Mouse (Mus musculus): ENCODE data around the gene Tex2.
"Not testable (repeated sequence)": the region's sequence is repeated elsewhere in the genome, so short reads cannot be mapped to it uniquely, and the experiment has no call there.

Gene Tex2

DNA sequence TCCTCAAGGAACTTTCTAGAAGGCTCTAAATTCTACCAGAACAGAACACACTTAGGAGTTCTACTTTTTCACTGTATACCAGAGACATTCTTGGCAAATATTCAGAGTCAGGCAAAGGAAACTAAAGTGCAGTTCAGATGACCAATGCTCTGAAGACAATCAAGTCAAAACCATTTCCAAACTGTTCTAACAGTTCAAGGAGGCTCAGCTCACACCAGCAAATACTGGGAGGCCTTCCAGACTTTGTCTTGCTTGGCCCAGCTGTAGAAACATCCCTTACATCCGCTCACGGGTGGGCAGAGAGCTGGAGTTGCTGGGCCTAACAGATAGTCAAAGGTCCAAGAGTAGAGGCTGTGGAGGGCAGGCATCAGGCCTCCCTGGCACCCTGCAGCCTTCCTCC, 34.1 kb downstream of the Tex2 start:
- DNase-seq (ENCODE audit: low read depth, low spot score) = no peak

DNA sequence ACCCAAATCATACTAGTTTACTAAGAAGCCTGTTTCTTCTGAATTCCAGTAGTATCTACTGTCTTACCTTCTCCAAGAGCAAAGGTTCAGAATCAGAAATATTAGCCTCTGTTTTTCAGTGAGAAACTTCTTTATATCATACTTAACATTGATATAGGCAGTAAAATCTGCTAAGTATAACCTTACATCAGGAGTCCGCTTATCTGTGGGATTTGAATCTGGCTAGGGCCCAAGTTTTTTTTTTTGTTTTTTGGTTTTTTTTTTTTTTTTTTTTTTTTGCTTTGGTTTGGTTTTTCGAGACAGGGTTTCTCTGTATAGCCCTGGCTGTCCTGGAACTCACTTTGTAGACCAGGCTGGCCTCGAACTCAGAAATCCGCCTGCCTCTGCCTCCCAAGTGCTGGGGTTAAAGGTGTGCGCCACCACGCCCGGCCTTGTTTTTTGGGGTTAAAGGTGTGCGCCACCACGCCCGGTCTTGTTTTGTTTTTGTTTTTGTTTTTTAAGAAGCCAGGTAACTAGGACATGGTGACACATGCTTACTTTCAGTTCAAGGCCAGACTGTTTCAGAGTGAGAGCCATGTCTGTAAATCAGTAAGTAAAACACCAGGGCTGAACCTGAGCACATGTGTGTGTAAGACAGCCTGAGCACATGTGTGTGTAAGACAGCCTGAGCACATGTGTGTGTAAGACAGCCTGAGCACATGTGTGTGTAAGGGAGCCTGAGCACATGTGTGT, 35.4 kb downstream of the Tex2 start:
- DNase-seq (ENCODE audit: low read depth, low spot score) = not testable (repeated sequence)

DNA sequence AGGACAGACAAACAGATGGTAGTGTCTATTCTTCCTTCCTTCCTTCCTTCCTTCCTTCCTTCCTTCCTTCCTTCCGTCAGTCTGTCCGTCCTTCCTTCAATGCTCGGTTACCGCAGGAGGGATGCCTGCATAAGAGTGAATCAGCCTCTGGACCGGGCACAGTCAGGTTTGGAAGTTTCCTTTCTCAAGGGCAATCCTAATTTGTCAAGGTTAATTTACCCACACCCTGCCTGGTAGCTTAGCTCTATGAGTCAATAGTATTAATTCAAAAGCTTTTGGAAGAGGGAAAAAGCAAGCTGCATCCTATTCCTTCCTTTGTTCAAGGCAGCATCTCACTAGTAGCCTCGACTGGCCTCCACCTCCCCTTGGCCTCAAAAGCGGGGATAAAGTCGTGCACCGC, 38.8 kb downstream of the Tex2 start:
- no peak for DNase-seq (ENCODE audit: low read depth, low spot score)

DNA sequence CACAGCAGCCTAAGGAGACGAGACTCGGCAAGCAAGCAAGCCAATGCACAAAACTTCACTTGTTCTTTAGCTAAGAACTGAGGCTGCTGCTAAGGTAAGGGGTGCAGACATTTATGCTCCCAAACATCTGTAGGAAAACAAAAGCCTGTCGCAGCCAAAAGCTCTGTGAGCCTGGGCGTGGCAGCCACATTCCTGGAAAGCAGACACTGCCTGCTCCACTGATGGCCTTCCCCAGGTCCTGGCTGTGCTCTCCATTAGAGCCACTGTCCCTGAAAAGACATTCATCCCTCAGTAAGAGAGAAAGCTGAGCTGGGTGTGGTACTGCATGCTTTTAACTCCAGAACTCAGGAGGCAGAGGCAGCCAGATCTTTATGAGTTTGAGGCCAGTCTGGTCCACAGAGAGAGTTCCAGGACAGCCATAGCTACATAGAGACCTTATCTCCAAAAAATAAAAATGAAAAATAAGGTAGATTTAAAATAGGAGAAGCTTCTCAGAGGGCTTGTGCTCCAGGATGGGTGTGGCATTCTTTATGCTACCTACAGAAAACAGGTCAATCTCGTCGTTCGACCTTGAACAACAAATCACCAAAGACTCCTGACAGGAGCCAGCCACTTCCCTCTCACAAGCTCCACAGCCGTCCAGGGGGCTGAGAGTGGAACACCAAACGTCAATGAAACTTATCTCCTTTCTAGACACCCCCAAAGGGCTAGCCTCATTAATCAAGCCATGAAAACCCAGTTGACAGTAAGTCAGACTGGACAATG, 39.6 kb downstream of the Tex2 start:
- no peak for DNase-seq (ENCODE audit: low read depth, low spot score)

DNA sequence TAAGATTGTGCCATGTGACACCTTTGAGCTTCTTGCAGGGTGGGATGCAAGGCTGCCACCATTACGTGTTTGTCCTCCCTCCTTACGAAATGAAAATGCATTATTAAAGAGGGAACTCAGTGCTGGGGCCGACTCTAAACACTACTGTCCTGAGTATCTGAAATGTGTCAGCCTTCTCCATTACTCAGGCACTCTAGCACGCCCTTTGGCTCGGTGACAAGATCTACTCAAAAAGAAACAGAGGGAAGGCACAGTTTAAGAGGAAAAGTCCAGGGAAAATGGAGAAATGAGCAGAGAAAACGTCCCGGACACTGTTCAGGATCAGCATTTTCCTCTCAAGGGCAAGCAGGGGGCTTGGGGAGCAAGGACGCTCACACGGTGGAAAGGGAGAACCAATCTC, 40.3 kb downstream of the Tex2 start:
- no peak for DNase-seq (ENCODE audit: low read depth, low spot score)

DNA sequence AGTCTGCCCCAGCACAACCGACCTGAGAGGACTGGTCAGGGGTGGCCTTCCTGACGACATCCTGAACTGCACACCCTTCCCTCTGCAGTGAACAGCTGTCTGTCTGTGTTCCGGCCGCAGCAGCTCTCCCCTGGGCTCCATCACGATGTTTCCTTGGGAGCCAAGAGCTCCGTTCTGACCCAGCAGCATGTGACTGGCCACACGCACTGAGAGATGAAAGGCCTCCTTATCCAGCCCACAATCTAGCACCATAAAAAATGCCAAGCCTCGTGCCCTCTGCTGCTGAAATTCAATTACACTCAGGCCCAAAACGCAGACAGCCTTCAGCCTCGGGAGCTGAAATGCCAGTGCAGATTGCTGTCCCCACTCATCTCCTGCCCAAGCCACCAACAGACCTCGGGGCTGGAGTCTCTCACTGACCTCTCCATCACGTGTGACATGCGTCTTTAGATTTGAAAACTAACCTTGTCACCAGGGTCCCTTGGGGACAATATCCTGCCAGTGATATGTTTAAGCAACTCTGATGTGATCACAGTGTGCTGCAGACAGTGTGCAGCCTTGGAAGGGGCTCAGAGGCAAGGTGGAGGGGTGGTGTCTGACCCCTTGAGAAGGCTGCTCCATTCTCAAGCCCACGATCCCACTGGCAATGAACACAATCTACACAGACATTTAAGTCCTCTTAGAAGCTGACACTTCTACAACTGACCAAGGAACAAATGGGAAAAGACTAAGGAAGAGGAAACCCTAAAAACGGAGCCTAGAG, 41.0 kb downstream of the Tex2 start:
- no peak for DNase-seq (ENCODE audit: low read depth, low spot score)

DNA sequence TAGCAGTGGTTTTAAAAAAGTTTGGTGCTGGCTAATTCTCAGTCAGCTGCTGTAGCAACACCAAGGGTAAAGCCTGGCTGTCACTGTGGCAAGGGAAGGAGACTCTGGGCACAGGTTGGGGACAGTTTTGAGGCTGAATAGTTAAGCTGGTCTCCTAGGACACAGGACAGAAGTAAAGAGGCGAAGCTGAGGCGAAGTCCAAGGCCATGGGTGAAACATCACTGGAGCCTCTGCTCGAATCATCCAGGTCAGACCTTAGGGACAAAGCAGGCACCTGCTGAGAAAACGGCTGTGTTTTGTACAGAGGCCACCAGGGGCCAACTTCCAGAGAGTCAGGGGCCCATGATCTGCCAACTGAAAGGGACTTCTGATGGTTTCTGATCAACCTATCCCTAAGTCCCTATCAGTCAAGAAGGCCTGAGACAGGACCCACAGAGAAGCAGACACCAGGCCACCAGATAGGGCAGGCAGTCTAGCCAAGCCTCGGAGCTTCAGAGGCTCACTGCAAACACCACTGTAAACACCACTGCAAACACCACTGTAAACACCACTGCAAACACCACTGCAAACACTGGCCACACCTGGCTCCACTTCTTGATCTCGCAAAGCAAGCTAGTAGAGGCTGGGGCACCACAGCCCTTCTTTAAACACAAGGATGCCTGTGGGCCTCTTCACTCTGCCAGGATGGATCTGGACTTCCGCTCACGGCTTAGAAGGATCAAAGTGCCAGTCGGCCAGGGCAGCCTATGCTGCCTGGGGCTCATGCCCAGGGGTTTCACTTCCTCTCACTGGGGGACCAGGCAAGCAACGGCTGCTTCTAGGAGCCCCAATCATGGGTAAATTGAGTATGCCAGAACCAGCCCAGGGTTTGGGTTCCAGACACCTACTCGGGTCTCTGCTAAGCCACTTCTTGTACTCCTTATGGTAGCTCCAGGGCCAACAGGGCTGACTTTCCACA, 41.9 kb downstream of the Tex2 start:
- DNase-seq (ENCODE audit: low read depth, low spot score) = no peak

DNA sequence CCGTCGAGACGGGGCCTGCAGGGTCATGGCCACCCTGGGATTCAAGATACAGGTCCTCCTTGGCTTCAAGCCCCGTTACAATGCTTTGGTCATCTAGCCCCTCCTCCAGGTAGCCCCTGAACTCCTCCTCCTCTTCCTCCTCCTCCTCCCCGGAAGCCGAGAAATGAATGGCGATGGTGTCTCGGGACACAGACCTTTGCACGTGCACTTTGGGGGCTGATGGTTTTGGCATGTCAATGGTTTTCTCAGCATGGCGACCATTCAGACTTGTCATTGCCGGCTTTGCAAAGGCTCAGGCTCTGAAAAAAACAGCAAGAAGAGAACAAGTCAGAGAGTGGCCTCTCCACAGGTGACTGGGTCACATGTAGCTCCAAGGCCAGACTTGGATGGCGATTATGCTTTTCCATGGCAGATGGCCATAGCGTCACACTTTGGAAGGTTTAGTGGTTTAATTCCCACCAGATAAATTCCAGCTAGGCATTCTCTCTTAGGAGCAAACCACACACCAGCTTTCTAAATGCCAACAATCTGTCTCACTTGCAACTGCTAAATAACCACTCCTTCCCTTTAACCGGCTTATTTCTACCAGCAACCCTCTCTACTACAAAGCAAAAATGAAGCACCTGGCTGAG, 44.8 kb downstream of the Tex2 start:
- DNase-seq (ENCODE audit: low read depth, low spot score) = no peak

DNA sequence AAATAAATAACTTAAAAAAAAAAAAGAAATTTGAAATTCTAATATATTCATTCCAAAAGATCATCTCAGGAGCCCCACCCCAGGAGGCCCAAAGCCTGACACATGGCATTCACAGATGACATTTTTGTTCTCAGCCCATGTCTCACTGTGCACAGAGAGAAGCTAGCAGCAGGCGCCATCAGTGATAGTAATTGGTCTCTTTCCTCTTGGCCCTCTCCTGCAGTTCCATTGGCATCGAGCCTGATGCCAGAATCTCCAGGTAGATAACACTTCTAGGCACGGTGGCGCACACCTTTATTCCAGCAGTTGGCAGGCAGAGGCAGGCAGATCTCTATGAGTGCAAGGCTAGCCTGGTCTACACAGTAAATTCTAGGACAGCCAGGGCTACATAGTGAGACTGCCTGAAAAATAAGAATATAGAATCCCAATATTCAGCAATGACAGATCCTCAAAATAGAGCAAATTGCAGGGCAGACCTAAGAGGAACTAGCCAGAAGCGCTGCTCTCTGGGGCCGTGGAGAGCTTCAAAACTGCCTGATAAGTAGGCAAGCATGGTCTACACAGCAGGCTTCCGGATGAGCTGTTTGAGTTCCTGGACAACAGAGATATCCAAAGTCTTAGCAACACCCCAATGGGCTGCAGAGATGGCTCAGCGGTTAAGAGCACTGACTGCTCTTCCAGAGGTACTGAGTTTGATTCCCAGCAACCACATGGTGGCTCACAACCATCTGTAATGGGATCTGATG, 47.0 kb downstream of the Tex2 start:
- DNase-seq (ENCODE audit: low read depth, low spot score) = no peak

DNA sequence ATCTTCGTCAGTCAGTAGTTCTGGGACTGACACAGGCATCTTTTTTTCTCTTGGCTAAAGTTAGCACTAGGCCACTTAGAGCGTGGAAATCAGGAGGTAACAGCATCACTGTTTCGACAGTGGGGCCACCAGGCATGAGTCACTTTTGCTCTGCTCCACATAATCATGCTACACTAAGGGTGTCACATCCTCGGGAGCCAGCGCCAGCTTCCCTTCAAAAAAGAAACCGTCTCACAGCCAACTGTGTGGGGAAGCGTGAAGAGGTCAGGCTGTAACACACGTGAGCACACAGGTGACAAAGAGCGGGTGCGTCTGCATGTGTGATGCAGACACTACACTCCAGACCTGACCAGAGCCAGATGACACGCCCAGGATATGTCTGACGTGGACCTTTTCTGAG, 49.0 kb downstream of the Tex2 start:
- DNase-seq (ENCODE audit: low read depth, low spot score) = no peak

DNA sequence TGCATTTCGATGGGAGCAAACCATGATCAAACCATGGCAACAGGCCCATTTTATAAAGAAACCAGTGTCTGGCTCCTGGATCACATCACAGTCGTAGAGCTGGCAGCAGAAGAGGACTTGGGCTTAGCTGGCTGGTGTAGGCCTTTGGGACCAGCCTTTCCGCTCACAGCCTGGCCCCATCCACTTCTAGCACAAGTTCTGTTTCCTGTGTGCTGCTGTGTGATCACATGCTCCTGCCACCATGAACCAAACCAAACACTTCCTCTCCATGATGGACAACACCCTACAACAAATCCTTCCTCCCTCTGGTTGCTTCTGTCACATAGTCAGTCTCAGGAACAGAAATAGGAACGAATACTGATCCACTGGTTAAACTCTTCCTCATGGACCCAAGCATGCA, 50.5 kb downstream of the Tex2 start:
- DNase-seq (ENCODE audit: low read depth, low spot score) = no peak

DNA sequence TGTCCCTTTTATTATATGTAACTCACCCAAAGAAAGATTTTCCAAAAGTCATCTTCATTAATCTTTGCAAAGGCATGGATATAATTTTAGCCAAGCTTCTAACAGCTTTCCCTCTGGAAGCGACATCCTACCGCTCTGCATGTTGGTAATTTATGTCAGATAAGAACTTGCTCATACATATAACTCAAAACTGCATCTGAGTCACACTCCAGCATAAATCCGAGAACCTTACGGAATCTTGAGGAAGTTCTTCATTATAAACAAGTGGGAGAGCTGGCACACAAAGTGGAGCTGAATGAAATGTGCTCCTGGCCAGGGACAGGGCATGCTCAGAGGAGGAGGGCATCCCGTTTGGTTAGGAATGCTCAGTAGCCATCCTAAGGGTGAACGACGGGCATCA, 53.5 kb downstream of the Tex2 start:
- no peak for DNase-seq (ENCODE audit: low read depth, low spot score)

DNA sequence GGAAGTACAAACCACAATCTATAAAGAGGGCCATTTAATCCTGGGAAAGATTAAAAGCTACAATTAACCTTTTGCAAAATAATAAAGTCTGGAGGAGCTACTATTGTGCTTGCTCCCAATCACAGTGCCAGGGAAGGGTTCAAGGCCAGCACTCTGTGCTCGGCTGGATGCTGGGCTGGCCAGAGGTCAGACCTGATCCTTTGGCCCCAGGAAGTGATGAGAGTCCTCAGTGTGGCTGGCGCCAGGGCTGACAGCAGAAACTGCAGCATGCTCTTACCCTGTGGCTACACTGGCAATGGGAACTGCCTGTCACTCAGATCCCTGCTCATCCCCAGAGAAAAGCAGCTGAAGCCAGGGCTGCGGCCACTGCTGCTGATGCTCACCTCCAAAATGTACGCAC, 55.2 kb downstream of the Tex2 start:
- DNase-seq (ENCODE audit: low read depth, low spot score) = no peak

DNA sequence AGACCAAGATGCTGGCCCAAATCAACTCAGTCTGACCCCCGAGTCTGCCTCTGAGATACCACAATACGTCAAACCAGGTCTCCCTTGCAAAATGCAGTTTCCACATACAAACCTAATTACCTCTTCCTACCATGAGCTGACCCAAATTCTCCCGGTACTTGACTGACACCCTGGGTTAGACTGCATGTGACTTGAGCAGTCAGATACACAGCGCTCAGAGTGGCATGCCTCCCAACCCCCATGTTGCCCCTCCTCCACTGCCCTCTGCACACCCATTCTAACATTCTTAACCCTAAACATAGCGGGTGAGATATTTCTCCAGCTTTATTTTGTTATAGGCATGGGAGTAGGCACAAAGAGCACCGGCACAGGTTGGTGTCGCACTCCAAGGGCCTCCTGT, 55.8 kb downstream of the Tex2 start:
- DNase-seq (ENCODE audit: low read depth, low spot score) = no peak

DNA sequence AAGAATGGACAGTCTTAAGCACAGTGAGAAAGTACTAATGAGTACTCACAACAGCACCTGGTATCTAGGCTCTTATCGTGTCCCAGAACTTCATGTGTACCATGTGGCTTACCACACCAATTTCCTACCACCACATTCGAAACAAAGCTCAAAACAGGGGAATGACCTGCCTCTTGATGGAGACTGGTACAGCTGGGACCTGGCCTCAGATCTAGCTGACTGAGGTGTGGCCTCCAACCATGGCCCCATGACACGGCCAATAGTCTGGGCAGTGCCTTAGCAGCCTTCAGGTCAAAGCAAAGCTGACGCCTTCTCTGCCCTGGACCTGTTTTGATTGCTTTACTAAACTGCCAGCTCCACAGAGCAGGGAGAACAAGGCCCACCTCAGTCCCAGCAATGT, 56.5 kb downstream of the Tex2 start:
- no peak for DNase-seq (ENCODE audit: low read depth, low spot score)

DNA sequence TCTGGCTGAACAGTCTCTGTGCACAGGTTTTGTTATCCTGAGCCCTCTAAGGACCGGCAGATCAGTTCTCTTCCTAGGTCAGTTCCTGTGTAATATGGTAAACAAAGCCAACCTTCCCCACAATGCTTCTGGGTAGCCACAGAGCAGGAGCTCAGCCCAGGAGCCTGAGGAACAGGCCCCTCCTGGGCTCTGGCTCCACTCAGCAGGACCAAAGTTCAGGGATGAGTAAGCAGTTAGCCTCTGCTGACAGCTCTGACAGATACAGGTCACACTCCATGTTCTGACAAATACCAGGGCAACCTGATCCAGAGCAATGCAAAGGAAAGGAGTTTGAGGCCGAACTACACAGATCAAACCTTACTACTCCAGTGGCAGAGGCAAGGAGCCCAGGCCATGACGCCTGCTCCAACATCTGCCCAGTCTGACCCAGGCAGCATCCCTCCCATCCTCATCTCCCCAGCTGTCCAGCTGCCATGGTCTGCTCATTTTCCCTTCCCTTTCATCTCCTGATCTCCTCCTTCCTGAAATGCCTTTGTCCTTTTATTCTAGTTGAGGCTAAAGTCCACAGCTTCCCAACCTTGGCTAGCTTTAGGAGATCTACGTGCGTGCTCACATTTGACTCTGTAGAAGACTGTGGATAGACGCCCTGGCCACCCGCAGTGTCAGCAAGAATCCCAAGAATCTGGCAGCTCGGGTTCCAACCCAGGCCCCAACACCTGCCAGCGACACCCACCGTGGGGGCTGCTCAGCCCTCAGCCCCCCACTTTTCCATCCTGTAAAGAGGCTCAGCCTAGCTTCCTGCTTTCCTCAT, 57.2 kb downstream of the Tex2 start:
- no peak for DNase-seq (ENCODE audit: low read depth, low spot score)

DNA sequence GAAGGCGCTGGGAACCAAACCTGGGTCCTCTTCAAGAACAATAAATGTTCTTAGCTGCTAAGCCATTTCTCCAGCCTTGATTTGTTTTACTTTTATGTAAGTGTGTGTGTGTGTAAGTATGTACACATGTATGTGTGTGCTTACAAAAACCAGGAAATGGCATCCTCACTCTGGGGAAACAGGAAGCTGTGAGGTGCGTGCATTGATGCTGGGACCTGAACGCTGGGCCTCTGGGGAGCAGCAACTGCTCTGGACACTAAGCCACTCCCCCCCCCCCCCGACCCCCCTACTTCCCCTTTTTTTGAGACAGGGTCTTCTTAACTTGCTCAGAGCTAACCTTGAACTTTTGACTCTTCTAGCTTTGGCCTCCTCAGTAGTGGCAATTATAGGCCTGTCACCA, 62.8 kb downstream of the Tex2 start:
- DNase-seq (ENCODE audit: low read depth, low spot score) = no peak

DNA sequence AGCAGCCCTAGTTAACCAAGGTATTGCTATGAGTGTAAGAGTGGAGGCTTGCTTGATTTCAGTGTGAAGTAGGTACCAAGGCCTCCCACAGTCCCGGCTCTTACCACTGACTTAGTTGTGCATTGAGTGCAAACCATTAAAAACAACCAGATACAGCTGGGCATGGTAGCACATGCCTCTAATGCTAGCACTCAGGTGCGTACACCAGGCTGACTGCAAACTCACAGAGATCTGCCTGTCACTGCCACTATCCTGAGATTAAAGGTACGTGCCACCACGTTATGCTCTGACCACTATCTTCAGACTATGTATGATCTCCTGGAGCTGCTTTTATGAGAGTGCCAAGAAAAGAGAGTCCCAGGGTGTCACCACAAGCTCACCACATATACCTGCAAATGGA, 67.1 kb downstream of the Tex2 start:
- no peak for DNase-seq (ENCODE audit: low read depth, low spot score)

DNA sequence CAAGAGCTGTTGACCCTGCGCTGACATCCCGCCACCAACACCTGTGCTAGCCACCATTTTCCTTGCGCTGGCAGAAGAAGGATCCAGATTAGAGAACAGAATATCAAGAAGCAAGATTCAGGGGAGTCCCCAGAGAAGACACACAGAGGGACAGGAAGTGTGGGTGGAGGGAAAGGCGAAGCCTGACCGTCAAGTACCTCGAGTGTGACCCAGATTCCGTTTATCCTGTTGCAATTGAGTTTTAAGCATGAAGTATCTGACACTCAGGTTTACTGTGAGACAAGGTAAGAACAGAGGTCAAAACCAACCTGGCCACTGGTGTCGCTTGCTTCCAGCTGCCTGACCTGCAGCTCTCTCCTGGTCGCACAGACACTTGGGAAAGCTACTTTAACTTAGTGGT, 68.3 kb downstream of the Tex2 start:
- no peak for DNase-seq (ENCODE audit: low read depth, low spot score)

DNA sequence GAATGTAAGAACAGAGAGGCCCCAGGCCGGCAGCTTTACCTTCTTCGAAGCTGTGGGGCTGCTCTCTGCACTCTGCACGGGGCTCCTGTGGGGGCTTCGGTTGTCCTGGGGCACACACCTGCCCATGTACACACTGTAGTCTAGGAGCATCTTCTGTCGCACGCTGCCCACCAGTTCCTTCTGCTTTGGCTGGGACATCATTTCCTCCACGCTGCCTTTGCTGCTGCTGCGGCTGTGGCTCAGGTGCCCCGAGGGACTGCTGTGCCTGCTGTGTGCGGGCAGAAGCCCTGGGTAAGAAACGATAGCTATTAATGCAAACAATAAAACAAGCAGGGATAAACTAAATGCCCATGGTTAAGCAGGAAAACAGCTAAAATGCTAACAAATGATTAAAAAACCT, 69.1 kb downstream of the Tex2 start:
- no peak for DNase-seq (ENCODE audit: low read depth, low spot score)

All from retina, adult 2 months (tissue).